Mouse (Mus musculus) c-Kit-negative CD71-positive TER-119-positive erythroid progenitor cells, embryonic 14.5 days (primary cell): ENCODE results near the gene 3110070M22Rik.
"Not testable (repeated sequence)": the region's sequence is repeated elsewhere in the genome, so short reads cannot be mapped to it uniquely, and the experiment has no call there.

ENCODE experiments used
- DNase-seq: peaks from one replicate; pipeline ENCODE4 v3.0.0-alpha.2; 2013; ENCODE audit warnings: low read depth, low spot score

3110070M22Rik gene

GRCm38 (mm10) chr13:119487880-119488580 lies at the start of gene 3110070M22Rik, which contains the start of gene Tmem267:
3110070M22Rik (minus strand) TSS chr13:119488383.
Tmem267 (plus strand) TSS chr13:119488039.
- DNase-seq: peak; percentile 75

GRCm38 (mm10) chr13:119494938-119495337 lies 6.8 kb upstream of the 3110070M22Rik start:
- DNase-seq: not testable (repeated sequence)

GRCm38 (mm10) chr13:119492083-119492482 lies 3.9 kb upstream of the 3110070M22Rik start:
- DNase-seq: not testable (repeated sequence)

DNA sequence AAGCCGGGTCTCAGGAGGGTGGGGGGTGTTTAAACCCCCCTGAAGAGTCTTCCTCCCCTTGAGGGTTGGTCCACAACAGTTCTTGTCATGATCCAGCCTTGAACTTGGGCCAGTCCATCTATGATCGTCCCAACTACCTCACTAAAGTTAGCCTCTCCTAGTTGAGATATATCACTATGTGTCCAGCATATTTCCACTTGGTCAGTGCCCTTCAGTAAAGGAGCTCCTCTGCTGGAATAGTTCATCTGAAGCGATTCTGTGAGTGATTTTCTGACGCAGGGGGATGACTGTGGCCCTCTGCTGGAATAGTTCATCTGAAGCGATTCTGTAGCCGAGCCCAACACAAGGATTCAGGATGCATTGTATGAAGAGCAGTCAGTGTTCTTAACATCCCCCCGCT lies 829 bp downstream of the 3110070M22Rik start:
- no peak for DNase-seq

- no peak for DNase-seq
Measured at GRCm38 (mm10) chr13:119477789-119478188, 10.4 kb downstream of the 3110070M22Rik start.

GRCm38 (mm10) chr13:119476631-119477030 lies 11.6 kb downstream of the 3110070M22Rik start:
- DNase-seq: no peak

GRCm38 (mm10) chr13:119462596-119463560 lies 25.3 kb downstream of the 3110070M22Rik start, which contains the start of gene 4833420G17Rik:
4833420G17Rik (plus strand) TSS chr13:119462768.
- peak; percentile 86 for DNase-seq

DNA sequence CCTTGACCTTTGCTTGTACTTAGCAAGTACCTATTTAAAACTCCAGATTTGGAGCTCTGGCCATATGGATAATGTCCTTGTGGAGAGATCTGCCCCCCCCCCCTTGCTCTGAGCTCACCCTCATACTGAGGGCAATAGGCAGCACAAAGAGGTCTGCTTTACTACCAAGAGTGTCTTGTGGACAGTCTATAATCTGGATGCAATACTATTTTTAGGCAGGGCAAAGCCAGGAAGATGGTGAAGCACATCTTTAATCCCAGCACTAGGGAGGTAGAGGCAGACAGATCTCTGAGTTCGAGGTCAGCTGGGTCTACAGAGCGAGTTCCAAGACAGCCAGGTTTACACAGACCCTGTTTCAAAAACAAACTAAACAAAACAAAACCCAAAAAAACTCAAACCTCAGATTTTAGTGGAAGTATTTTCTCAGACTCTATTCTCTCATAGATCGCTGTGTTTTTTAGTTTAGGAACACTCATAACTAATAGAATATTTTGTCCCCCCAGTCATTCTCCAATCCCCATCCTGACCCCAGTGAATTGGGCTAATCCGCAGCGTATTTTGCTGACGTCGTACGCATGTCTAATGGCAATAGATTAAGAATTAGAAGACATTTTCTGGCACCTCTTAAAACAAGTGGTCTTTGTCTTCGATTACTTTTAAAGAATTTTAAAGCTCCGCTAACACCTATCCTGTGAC lies 26.1 kb downstream of the 3110070M22Rik start:
- DNase-seq: peak; percentile 4

DNA sequence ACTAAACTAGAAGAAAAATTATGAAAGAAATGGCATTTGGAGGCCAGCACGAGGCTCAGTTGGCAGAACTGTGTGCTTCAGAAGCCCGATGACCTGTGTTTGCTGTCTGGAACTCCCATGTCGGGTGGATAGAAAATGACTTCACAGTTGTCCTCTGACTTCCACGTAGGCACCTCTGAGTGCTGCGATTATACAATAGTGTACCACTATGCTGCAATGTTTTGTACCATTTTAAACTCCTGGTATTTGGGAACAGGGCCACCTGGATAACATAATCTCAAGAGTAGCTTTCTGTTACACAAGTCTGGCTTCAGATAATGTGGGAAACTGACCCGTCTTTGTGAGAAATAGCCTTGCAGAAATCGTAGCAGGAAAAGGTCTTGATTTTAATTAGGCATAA lies 31.8 kb downstream of the 3110070M22Rik start:
- DNase-seq: no peak

- no peak for DNase-seq
Measured at GRCm38 (mm10) chr13:119455082-119455481, 33.1 kb downstream of the 3110070M22Rik start.

GRCm38 (mm10) chr13:119453563-119453962 lies 34.6 kb downstream of the 3110070M22Rik start:
- no peak for DNase-seq

DNA sequence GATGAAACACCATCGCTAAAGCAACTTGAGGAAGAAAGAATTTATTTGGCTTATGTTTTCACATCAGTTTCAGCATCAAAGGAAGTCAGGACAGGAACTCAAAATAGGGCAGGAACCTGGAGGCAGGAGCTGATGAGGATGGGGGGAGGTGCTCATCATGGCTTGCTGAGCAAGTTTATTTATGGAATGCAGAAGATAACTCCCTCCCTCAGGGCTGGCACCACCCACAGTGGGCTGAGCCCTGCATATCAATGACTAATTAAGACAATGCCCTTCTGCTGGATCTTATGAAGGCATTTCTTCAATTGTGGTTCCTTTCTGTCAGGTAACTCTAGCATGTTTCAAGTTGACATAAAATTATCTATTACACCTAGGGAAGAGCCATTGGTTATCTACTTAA lies 45.9 kb downstream of the 3110070M22Rik start:
- DNase-seq: no peak
